Mouse (Mus musculus) embryonic facial prominence, embryonic 14.5 days (tissue): ENCODE data around the gene Taf4. TPM values are rescaled to one million over a fixed set of nuclear protein-coding genes. Genes with fewer than 3 reads are reported as not detected.

Experiments used
- ATAC-seq: fragments of 200-750 bp; cut with Nextera tagmentation; 2 replicates; pipeline ENCODE4 v1.8.0; 2017; ENCODE audit warnings: low read depth, moderate number of reproducible peaks, moderate TSS enrichment
- DNase-seq: peaks from one replicate; pipeline ENCODE4 v3.0.0-alpha.2; 2015; ENCODE audit warnings: low spot score
- H3K27ac ChIP-seq: fragments of 300-500 bp; sonication (generic); replicated peaks from 2 replicates; pipeline ENCODE4 v1.5.1; 2014; ENCODE audit warnings: low read depth, mild to moderate bottlenecking, low read length, moderate library complexity
- H3K27me3 ChIP-seq: fragments of 300-500 bp; sonication (generic); replicated peaks from 2 replicates; pipeline ENCODE4 v1.6.1; 2014; ENCODE audit warnings: low read length; ENCODE audit not compliant: control insufficient read depth, insufficient read depth
- H3K36me3 ChIP-seq: fragments of 300-500 bp; sonication (generic); 2 replicates; pipeline ENCODE4 v1.6.1; 2014; ENCODE audit warnings: low read length, mixed read lengths; ENCODE audit not compliant: control insufficient read depth, insufficient read depth
- H3K4me1 ChIP-seq: fragments of 300-500 bp; sonication (generic); 2 replicates; pipeline ENCODE4 v1.6.1; 2014; ENCODE audit warnings: antibody characterized with exemption, low read length; ENCODE audit not compliant: control insufficient read depth, insufficient read depth
- H3K4me2 ChIP-seq: fragments of 300-500 bp; sonication (generic); 2 replicates; pipeline ENCODE4 v1.6.1; 2014; ENCODE audit warnings: low read depth, mild to moderate bottlenecking, low read length, moderate library complexity, mixed read lengths
- H3K4me3 ChIP-seq: fragments of 300-500 bp; sonication (generic); 2 replicates; pipeline ENCODE4 v1.5.1; 2014; ENCODE audit warnings: low read depth, mild to moderate bottlenecking, low read length
- H3K9ac ChIP-seq: fragments of 300-500 bp; sonication (generic); 2 replicates; pipeline ENCODE4 v1.6.1; 2014; ENCODE audit warnings: low read depth, mild to moderate bottlenecking, low read length, moderate library complexity, mixed read lengths
- H3K9me3 ChIP-seq: fragments of 300-500 bp; sonication (generic); 2 replicates; pipeline ENCODE4 v1.6.1; 2016; ENCODE audit warnings: low read length; ENCODE audit not compliant: control insufficient read depth
- WGBS: fragments of 180-500 bp; shearing (Covaris S2); extraction: QIAGEN DNeasy Blood & Tissue Kit; methylation state at CpG from one replicate; pipeline ENCODE4 v1.1.7; 2014; 5-methylcytosine and 5-hydroxymethylcytosine counted together
- polyA plus RNA-seq: library from polyadenylated mRNA; unstranded; fragments of >200 nt; fragmentation: Nextera tagmentation; extraction: Ambion mirVana; gene quantifications from 2 replicates; pipeline ENCODE4 v1.2.1, GENCODE M21; 2014

The Taf4 gene
- polyA plus RNA-seq, 1 experiment from 2014 or later, result 4.2 TPM

GRCm38 (mm10) chr2:179989098-179989497 is 12.7 kb upstream of the Taf4 start:
- no peak overlapping the region for H3K27ac ChIP-seq
- H3K4me1 ChIP-seq, result no peaks in the 10 kb centered on the region
- WGBS, result 68% methylated on average over 1 of the region's 1 CpGs
- H3K27me3 ChIP-seq, result no peaks in the 10 kb centered on the region
- ATAC-seq (no peak), DNase-seq (no peak)
- H3K9ac ChIP-seq, result no peak overlapping the region
- no peaks in the 10 kb centered on the region for H3K9me3 ChIP-seq
- no peak overlapping the region for H3K4me3 ChIP-seq
- no peak overlapping the region for H3K4me2 ChIP-seq
- H3K36me3 ChIP-seq, result no peaks in the 10 kb centered on the region

GRCm38 (mm10) chr2:179986437-179987022 is 10.1 kb upstream of the Taf4 start:
- no peaks in the 10 kb centered on the region for H3K36me3 ChIP-seq
- no peaks in the 10 kb centered on the region for H3K4me1 ChIP-seq
- no peak overlapping the region for H3K4me3 ChIP-seq
- no peaks in the 10 kb centered on the region for H3K9me3 ChIP-seq
- no peak for ATAC-seq
- DNase-seq, result no peak
- H3K4me2 ChIP-seq, result no peak overlapping the region
- WGBS, result 68% methylated on average over 10 of the region's 10 CpGs
- H3K9ac ChIP-seq, result no peak overlapping the region
- H3K27ac ChIP-seq, result no peak overlapping the region
- H3K27me3 ChIP-seq, result no peaks in the 10 kb centered on the region

- H3K9ac ChIP-seq, result no peak overlapping the region
- WGBS, result 85% methylated on average over 1 of the region's 1 CpGs
- no peaks in the 10 kb centered on the region for H3K36me3 ChIP-seq
- H3K4me3 ChIP-seq, result no peak overlapping the region
- no peaks in the 10 kb centered on the region for H3K9me3 ChIP-seq
- no peak overlapping the region for H3K27ac ChIP-seq
- no peak overlapping the region for H3K4me2 ChIP-seq
- H3K27me3 ChIP-seq, result no peaks in the 10 kb centered on the region
- no peak for ATAC-seq
- DNase-seq, result no peak
- H3K4me1 ChIP-seq, result no peaks in the 10 kb centered on the region
Measured at GRCm38 (mm10) chr2:179985695-179986094, 9.2 kb upstream of the Taf4 start.

- no peak overlapping the region for H3K4me3 ChIP-seq
- H3K4me2 ChIP-seq, result no peak overlapping the region
- H3K36me3 ChIP-seq, result no peaks in the 10 kb centered on the region
- H3K9ac ChIP-seq, result no peak overlapping the region
- no peak overlapping the region for H3K27ac ChIP-seq
- no peak; the same call in 1 of the 2 replicates for ATAC-seq
- no peaks in the 10 kb centered on the region for H3K9me3 ChIP-seq
- no peaks in the 10 kb centered on the region for H3K4me1 ChIP-seq
- WGBS, result 35% methylated on average over 7 of the region's 7 CpGs
- peak; percentile 60 for DNase-seq
- H3K27me3 ChIP-seq, result no peaks in the 10 kb centered on the region
Measured at GRCm38 (mm10) chr2:179984830-179985229, 8.4 kb upstream of the Taf4 start.

GRCm38 (mm10) chr2:179982715-179983114 is 6.3 kb upstream of the Taf4 start:
- 84% methylated on average over 3 of the region's 3 CpGs for WGBS
- no peak for DNase-seq
- ATAC-seq, result no peak
- no peak overlapping the region for H3K9ac ChIP-seq
- no peaks in the 10 kb centered on the region for H3K36me3 ChIP-seq
- no peak overlapping the region for H3K4me2 ChIP-seq
- H3K4me3 ChIP-seq, result no peak overlapping the region
- no peaks in the 10 kb centered on the region for H3K9me3 ChIP-seq
- no peaks in the 10 kb centered on the region for H3K4me1 ChIP-seq
- no peaks in the 10 kb centered on the region for H3K27me3 ChIP-seq
- no peak overlapping the region for H3K27ac ChIP-seq

GRCm38 (mm10) chr2:179980616-179981015 is 4.2 kb upstream of the Taf4 start:
- Histone ChIP-seq H3K4me3 (no peak overlapping the region), H3K9ac (no peak overlapping the region), H3K27ac (no peak overlapping the region), H3K9me3 (no peaks in the 10 kb centered on the region), H3K4me1 (no peaks in the 10 kb centered on the region), H3K36me3 (no peaks in the 10 kb centered on the region), H3K27me3 (no peaks in the 10 kb centered on the region), H3K4me2 (no peak overlapping the region)
- ATAC-seq (no peak), DNase-seq (no peak)
- WGBS, result 51% methylated on average over 4 of the region's 4 CpGs

GRCm38 (mm10) chr2:179979836-179980235 is 3.4 kb upstream of the Taf4 start:
- DNase-seq (peak; percentile 47), ATAC-seq (no peak)
- H3K27ac ChIP-seq, result no peak overlapping the region
- H3K9me3 ChIP-seq, result no peaks in the 10 kb centered on the region
- no peak overlapping the region for H3K4me2 ChIP-seq
- H3K9ac ChIP-seq, result no peak overlapping the region
- no peaks in the 10 kb centered on the region for H3K36me3 ChIP-seq
- no peak overlapping the region for H3K4me3 ChIP-seq
- WGBS, result 57% methylated on average over 8 of the region's 8 CpGs
- H3K4me1 ChIP-seq, result peaks cover 4% of the 10 kb centered on the region
- no peaks in the 10 kb centered on the region for H3K27me3 ChIP-seq

- H3K27ac ChIP-seq, result no peak overlapping the region
- no peak for ATAC-seq
- no peak overlapping the region for H3K9ac ChIP-seq
- 68% methylated on average over 3 of the region's 3 CpGs for WGBS
- H3K27me3 ChIP-seq, result no peaks in the 10 kb centered on the region
- no peak for DNase-seq
- no peaks in the 10 kb centered on the region for H3K9me3 ChIP-seq
- no peak overlapping the region for H3K4me2 ChIP-seq
- no peaks in the 10 kb centered on the region for H3K36me3 ChIP-seq
- no peak overlapping the region for H3K4me3 ChIP-seq
- peaks cover 19% of the 10 kb centered on the region for H3K4me1 ChIP-seq
Measured at GRCm38 (mm10) chr2:179978250-179978649, 1.8 kb upstream of the Taf4 start.

GRCm38 (mm10) chr2:179977344-179978025 is 1.0 kb upstream of the Taf4 start:
- Histone ChIP-seq H3K4me3 (peak overlapping the region; percentile 84), H3K36me3 (no peaks in the 10 kb centered on the region), H3K9me3 (no peaks in the 10 kb centered on the region), H3K9ac (peak overlapping the region; percentile 95), H3K27ac (peak overlapping the region; percentile 96), H3K4me1 (peaks cover 22% of the 10 kb centered on the region), H3K4me2 (peak overlapping the region; percentile 60), H3K27me3 (no peaks in the 10 kb centered on the region)
- ATAC-seq, result no peak
- no peak for DNase-seq
- WGBS, result 7% methylated on average over 10 of the region's 10 CpGs
